In the genomic region with DNA sequence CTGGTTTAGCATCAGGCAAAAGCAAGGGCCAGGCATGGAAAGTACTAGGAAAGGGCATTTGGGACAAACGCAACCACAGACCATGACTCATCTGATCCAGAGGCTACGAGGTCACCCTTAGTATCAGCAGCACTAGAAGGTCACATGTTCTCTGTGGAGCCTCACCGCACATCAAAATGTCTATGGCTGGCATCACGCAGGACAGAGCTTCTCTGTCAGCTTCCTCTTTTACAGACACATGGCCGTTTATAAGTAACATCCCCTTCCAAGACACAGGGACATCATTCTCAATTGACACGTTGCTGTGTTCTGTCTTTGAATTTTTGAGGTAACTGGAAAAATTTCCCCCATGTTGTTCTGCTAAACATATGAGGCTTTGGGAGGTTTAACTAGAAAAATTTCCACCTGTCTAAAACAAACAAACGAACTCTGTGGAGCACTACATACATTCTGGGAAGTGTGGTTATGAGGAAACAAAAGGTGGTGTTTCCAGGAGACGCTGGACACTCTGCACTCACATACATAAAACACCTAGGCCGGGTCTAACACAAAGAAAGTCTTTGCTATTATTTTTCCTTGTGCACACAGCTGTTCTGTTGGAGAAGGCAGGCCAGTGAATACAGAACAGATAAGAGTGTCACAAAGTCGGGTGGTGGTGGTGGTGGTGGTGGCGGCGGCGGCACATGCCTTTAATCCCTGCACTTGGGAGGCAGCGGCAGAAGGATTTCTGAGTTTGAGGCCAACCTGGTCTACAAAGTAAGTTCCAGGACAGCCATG, we compare ENCODE assay signal across 12 mouse cellular contexts.
A peak's percentile ranks its signal among the peaks of the same experiment; 100 is the strongest.
DNase-seq lines count a peak whose midpoint lies in the region; ATAC-seq lines count a peak whose summit lies in the region.
"Had no signal": no experiment of that assay in that cellular context is flagged by ENCODE, and none has a peak within 500 bp of the region (broad histone marks: within the 10 kb centered on the region; RNA-seq: fewer than 3 reads in every experiment).

No protein-coding gene starts in this region.

- intact Hi-C loops in gastrocnemius, postnatal 36 days (cut with DNase I): no loop called here

- 81% methylated on average over 14 of the region's 14 CpGs for WGBS in midbrain, embryonic 10.5 days

- H3K4me3 ChIP-seq in midbrain, embryonic 10.5 days: no peak overlapping the region
- H3K4me3 ChIP-seq: heart, embryonic 15.5 days had no signal

- H3K36me3 ChIP-seq in midbrain, embryonic 10.5 days: no peaks in the 10 kb centered on the region
- H3K36me3 ChIP-seq: heart, embryonic 15.5 days had no signal

- H3K4me1 ChIP-seq in midbrain, embryonic 10.5 days: peaks cover 9% of the 10 kb centered on the region
- H3K4me1 ChIP-seq: heart, embryonic 15.5 days had no signal

- no peaks in the 10 kb centered on the region for H3K27me3 ChIP-seq in midbrain, embryonic 10.5 days (ENCODE audit: low read depth, poor library complexity, severe bottlenecking)
- H3K27me3 ChIP-seq: heart, embryonic 15.5 days had no signal

- peak; percentile 30 to 35 for DNase-seq in spleen, postnatal 36 days (ENCODE audit: low spot score in 2 of 2)
- DNase-seq in spleen, postnatal 4 days (ENCODE audit: low spot score in 2 of 2): no peak
- no peak for DNase-seq in layer of hippocampus, postnatal 10 days (ENCODE audit: low spot score in 2 of 2)
- DNase-seq in cerebellum, postnatal 36 days: no peak
- no peak for DNase-seq in gastrocnemius, postnatal 36 days
- no peak for DNase-seq in midbrain, embryonic 10.5 days (ENCODE audit: low spot score)
- DNase-seq: gastrocnemius, postnatal 25 days; kidney, postnatal 25 days had no signal

- no peak overlapping the region for H3K27ac ChIP-seq in midbrain, embryonic 10.5 days (replicated peaks)
- H3K27ac ChIP-seq: heart, embryonic 15.5 days had no signal

- no peaks in the 10 kb centered on the region for H3K9me3 ChIP-seq in midbrain, embryonic 10.5 days (replicated peaks)
- H3K9me3 ChIP-seq: heart, embryonic 15.5 days had no signal

- peak; percentile 97 for ATAC-seq in granulocyte monocyte progenitor cell, adult 5-6 weeks (replicated peaks; ENCODE audit: poor library complexity, severe bottlenecking)
- ATAC-seq in megakaryocyte progenitor cell, adult 5-6 weeks (replicated peaks; ENCODE audit: poor library complexity): peak; percentile 88
- ATAC-seq: CD4-positive, CD25-positive, alpha-beta regulatory T cell, adult 4 months had no signal

Comparison
In these comparisons a context has a peak if more than half of its experiments do, and no peak if none do; other contexts are left out.
1. DNase-seq: peak in spleen, postnatal 36 days (2 of 2); none in spleen, postnatal 4 days (0 of 2), layer of hippocampus, postnatal 10 days (0 of 2), cerebellum, postnatal 36 days (0 of 2), gastrocnemius, postnatal 36 days (0 of 2) and midbrain, embryonic 10.5 days (single experiment).